Mouse (Mus musculus) spleen, adult 2 months (tissue): ENCODE data around the gene Gm47955.

Experiments used
- CTCF ChIP-seq: fragments of 200-500 bp; IDR thresholded peaks from 2 replicates; pipeline ENCODE4 v1.5.1; 2011; ENCODE audit warnings: mild to moderate bottlenecking, inconsistent platforms; ENCODE audit not compliant: insufficient read depth, insufficient read length, insufficient replicate concordance; ENCODE audit errors: extremely low read depth
- POLR2A ChIP-seq: fragments of 200-500 bp; IDR thresholded peaks from 2 replicates; pipeline ENCODE4 v1.6.1; 2011; ENCODE audit warnings: low read depth, low read length, inconsistent platforms

GRCm38 (mm10) chr1:82966413-82966812 is 6.3 kb downstream of the Gm47955 start:
- TF ChIP-seq CTCF (no peak), POLR2A (no peak)
